Mouse (Mus musculus): ENCODE results near the gene Alg14. TPM values are rescaled to one million over a fixed set of nuclear protein-coding genes. Genes with fewer than 3 reads are reported as not detected.

Gene Alg14
- polyA plus RNA-seq, 1 experiment, result not detected

GRCm38 (mm10) chr3:121395588-121396295 lies 104.2 kb downstream of the Alg14 start:
- H3K27ac ChIP-seq (ENCODE audit: insufficient read depth, low read depth, low read length), result no peak overlapping the region
- no peak for TF ChIP-seq POLR2A (IDR thresholded peaks at IDR 0.05; ENCODE audit: insufficient read depth, low read depth, low read length)
- H3K4me1 ChIP-seq (ENCODE audit: control insufficient read depth, insufficient read depth, low read length), result peaks cover 3% of the 10 kb centered on the region
- WGBS, result 88% methylated on average over 16 of the region's 16 CpGs
- no peak overlapping the region for H3K4me3 ChIP-seq (ENCODE audit: insufficient read depth, low read depth, low read length)

- H3K4me1 ChIP-seq (ENCODE audit: control insufficient read depth, insufficient read depth, low read length), result no peaks in the 10 kb centered on the region
- no peak overlapping the region for H3K27ac ChIP-seq (ENCODE audit: insufficient read depth, low read depth, low read length)
- TF ChIP-seq POLR2A (IDR thresholded peaks at IDR 0.05; ENCODE audit: insufficient read depth, low read depth, low read length) (no peak), CTCF (IDR thresholded peaks at IDR 0.05; ENCODE audit: insufficient read depth, low read depth, low read length) (no peak)
- 70% methylated on average over 7 of the region's 7 CpGs for WGBS
- no peak overlapping the region for H3K4me3 ChIP-seq (ENCODE audit: insufficient read depth, low read depth, low read length)
These were observed 105.0 kb downstream of the Alg14 start for GRCm38 (mm10) chr3:121396561-121396960.

- no peak for TF ChIP-seq CTCF (IDR thresholded peaks at IDR 0.05; ENCODE audit: insufficient read depth, low read depth, low read length)
- TF ChIP-seq POLR2A (IDR thresholded peaks at IDR 0.05; ENCODE audit: insufficient read depth, low read depth, low read length), result no peak
- 71% methylated on average over 6 of the region's 6 CpGs for WGBS
These were observed 105.4 kb downstream of the Alg14 start for GRCm38 (mm10) chr3:121397007-121397406.

GRCm38 (mm10) chr3:121401384-121401783 lies 109.8 kb downstream of the Alg14 start:
- 86% methylated on average over 4 of the region's 4 CpGs for WGBS
- Histone ChIP-seq H3K4me1 (ENCODE audit: control insufficient read depth, insufficient read depth, low read length) (no peaks in the 10 kb centered on the region), H3K4me3 (ENCODE audit: insufficient read depth, low read depth, low read length) (no peak overlapping the region), H3K27ac (ENCODE audit: insufficient read depth, low read depth, low read length) (no peak overlapping the region)
- no peak for TF ChIP-seq CTCF (IDR thresholded peaks at IDR 0.05; ENCODE audit: insufficient read depth, low read depth, low read length)
- no peak for TF ChIP-seq POLR2A (IDR thresholded peaks at IDR 0.05; ENCODE audit: insufficient read depth, low read depth, low read length)

More at GRCm38 (mm10) chr3:121397007-121397406, 105.4 kb downstream of the Alg14 start:
- H3K4me3 ChIP-seq (ENCODE audit: insufficient read depth, low read depth, low read length), result no peak overlapping the region
- H3K4me1 ChIP-seq (ENCODE audit: control insufficient read depth, insufficient read depth, low read length), result no peaks in the 10 kb centered on the region
- H3K27ac ChIP-seq (ENCODE audit: insufficient read depth, low read depth, low read length), result no peak overlapping the region

GRCm38 (mm10) chr3:121402096-121402495 lies 110.5 kb downstream of the Alg14 start:
- Histone ChIP-seq H3K4me1 (ENCODE audit: control insufficient read depth, insufficient read depth, low read length) (no peaks in the 10 kb centered on the region), H3K4me3 (ENCODE audit: insufficient read depth, low read depth, low read length) (no peak overlapping the region), H3K27ac (ENCODE audit: insufficient read depth, low read depth, low read length) (no peak overlapping the region)
- 95% methylated on average over 6 of the region's 6 CpGs for WGBS
- no peak for TF ChIP-seq CTCF (IDR thresholded peaks at IDR 0.05; ENCODE audit: insufficient read depth, low read depth, low read length)

GRCm38 (mm10) chr3:121403449-121403848 lies 111.9 kb downstream of the Alg14 start:
- H3K4me1 ChIP-seq (ENCODE audit: control insufficient read depth, insufficient read depth, low read length), result no peaks in the 10 kb centered on the region
- TF ChIP-seq POLR2A (IDR thresholded peaks at IDR 0.05; ENCODE audit: insufficient read depth, low read depth, low read length), result no peak
- no peak for TF ChIP-seq CTCF (IDR thresholded peaks at IDR 0.05; ENCODE audit: insufficient read depth, low read depth, low read length)
- WGBS, result 52% methylated on average over 5 of the region's 5 CpGs
- H3K4me3 ChIP-seq (ENCODE audit: insufficient read depth, low read depth, low read length), result no peak overlapping the region
- no peak overlapping the region for H3K27ac ChIP-seq (ENCODE audit: insufficient read depth, low read depth, low read length)

GRCm38 (mm10) chr3:121405101-121405500 lies 113.5 kb downstream of the Alg14 start:
- WGBS, result 97% methylated on average over 5 of the region's 5 CpGs
- Histone ChIP-seq H3K4me1 (ENCODE audit: control insufficient read depth, insufficient read depth, low read length) (no peaks in the 10 kb centered on the region), H3K4me3 (ENCODE audit: insufficient read depth, low read depth, low read length) (no peak overlapping the region), H3K27ac (ENCODE audit: insufficient read depth, low read depth, low read length) (no peak overlapping the region)
- no peak for TF ChIP-seq CTCF (IDR thresholded peaks at IDR 0.05; ENCODE audit: insufficient read depth, low read depth, low read length)
- TF ChIP-seq POLR2A (IDR thresholded peaks at IDR 0.05; ENCODE audit: insufficient read depth, low read depth, low read length), result no peak

GRCm38 (mm10) chr3:121407417-121407816 lies 115.8 kb downstream of the Alg14 start:
- H3K4me1 ChIP-seq (ENCODE audit: control insufficient read depth, insufficient read depth, low read length), result no peaks in the 10 kb centered on the region
- 90% methylated on average over 9 of the region's 9 CpGs for WGBS
- no peak overlapping the region for H3K4me3 ChIP-seq (ENCODE audit: insufficient read depth, low read depth, low read length)
- TF ChIP-seq CTCF (IDR thresholded peaks at IDR 0.05; ENCODE audit: insufficient read depth, low read depth, low read length), result no peak
- no peak for TF ChIP-seq POLR2A (IDR thresholded peaks at IDR 0.05; ENCODE audit: insufficient read depth, low read depth, low read length)
- H3K27ac ChIP-seq (ENCODE audit: insufficient read depth, low read depth, low read length), result no peak overlapping the region

GRCm38 (mm10) chr3:121408386-121408785 lies 116.8 kb downstream of the Alg14 start:
- no peak overlapping the region for H3K4me3 ChIP-seq (ENCODE audit: insufficient read depth, low read depth, low read length)
- TF ChIP-seq CTCF (IDR thresholded peaks at IDR 0.05; ENCODE audit: insufficient read depth, low read depth, low read length) (no peak), POLR2A (IDR thresholded peaks at IDR 0.05; ENCODE audit: insufficient read depth, low read depth, low read length) (no peak)
- no peaks in the 10 kb centered on the region for H3K4me1 ChIP-seq (ENCODE audit: control insufficient read depth, insufficient read depth, low read length)
- 96% methylated on average over 3 of the region's 3 CpGs for WGBS
- no peak overlapping the region for H3K27ac ChIP-seq (ENCODE audit: insufficient read depth, low read depth, low read length)

Data from olfactory bulb, adult 2 months (tissue).